Mouse (Mus musculus): Measurements from ENCODE around the gene Dmrta2. TPM values are rescaled to one million over a fixed set of nuclear protein-coding genes. Genes with fewer than 3 reads are reported as not detected.

Dmrta2 gene
- total and polyA plus RNA-seq, 2 experiments from 2014 or later, result 0.06 to 1.2 TPM

- no peak for DNase-seq (ENCODE audit: low spot score)
- H3K9me3 ChIP-seq (ENCODE audit: low read length), result no peaks in the 10 kb centered on the region
- H3K4me3 ChIP-seq (ENCODE audit: low read length), result no peak overlapping the region
- H3K9ac ChIP-seq (replicated peaks; ENCODE audit: low read length), result no peak overlapping the region
- peaks cover 71% of the 10 kb centered on the region for H3K27me3 ChIP-seq (ENCODE audit: insufficient read depth, low read length)
- no peak overlapping the region for H3K4me2 ChIP-seq (ENCODE audit: low read depth, low read length)
- no peaks in the 10 kb centered on the region for H3K4me1 ChIP-seq (ENCODE audit: insufficient read depth, low read length)
- no peak overlapping the region for H3K27ac ChIP-seq
- no peaks in the 10 kb centered on the region for H3K36me3 ChIP-seq (ENCODE audit: insufficient read depth, low read length)
- 5% methylated on average over 19 of the region's 20 CpGs for WGBS
- no peak for TF ChIP-seq CTCF (IDR thresholded peaks at IDR 0.05; ENCODE audit: low read depth)
- ATAC-seq, result no peak
These were observed 9.9 kb downstream of the Dmrta2 start for GRCm38 (mm10) chr4:109987560-109988362.

DNA sequence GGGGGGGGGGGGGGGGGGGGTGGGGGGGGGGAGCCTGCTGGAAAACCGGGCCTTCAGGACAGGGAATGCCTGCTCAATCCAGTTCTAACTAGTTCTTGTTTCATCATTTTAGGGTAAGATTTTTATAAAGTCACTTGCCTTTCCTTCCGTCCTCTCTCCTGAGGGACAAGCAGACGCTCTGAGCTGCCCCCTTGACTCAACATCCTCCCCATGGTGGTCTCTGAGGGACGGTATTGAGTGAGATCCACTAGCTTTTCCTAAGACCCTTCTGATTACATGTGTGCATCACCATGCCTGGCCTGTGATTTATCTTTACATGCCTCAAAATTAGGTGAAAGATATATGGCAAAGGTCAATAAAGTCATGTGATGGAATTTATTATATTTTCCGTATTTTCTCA, 10.6 kb downstream of the Dmrta2 start:
- no peaks in the 10 kb centered on the region for H3K4me1 ChIP-seq (ENCODE audit: insufficient read depth, low read length)
- 7% methylated on average over 5 of the region's 5 CpGs for WGBS
- no peaks in the 10 kb centered on the region for H3K36me3 ChIP-seq (ENCODE audit: insufficient read depth, low read length)
- no peak overlapping the region for H3K27ac ChIP-seq
- H3K9me3 ChIP-seq (ENCODE audit: low read length), result no peaks in the 10 kb centered on the region
- no peak overlapping the region for H3K4me3 ChIP-seq (ENCODE audit: low read length)
- no peak overlapping the region for H3K9ac ChIP-seq (replicated peaks; ENCODE audit: low read length)
- DNase-seq (ENCODE audit: low spot score) (no peak), ATAC-seq (no peak)
- H3K4me2 ChIP-seq (ENCODE audit: low read depth, low read length), result no peak overlapping the region
- no peak for TF ChIP-seq CTCF (IDR thresholded peaks at IDR 0.05; ENCODE audit: low read depth)
- H3K27me3 ChIP-seq (ENCODE audit: insufficient read depth, low read length), result peaks cover 69% of the 10 kb centered on the region

DNA sequence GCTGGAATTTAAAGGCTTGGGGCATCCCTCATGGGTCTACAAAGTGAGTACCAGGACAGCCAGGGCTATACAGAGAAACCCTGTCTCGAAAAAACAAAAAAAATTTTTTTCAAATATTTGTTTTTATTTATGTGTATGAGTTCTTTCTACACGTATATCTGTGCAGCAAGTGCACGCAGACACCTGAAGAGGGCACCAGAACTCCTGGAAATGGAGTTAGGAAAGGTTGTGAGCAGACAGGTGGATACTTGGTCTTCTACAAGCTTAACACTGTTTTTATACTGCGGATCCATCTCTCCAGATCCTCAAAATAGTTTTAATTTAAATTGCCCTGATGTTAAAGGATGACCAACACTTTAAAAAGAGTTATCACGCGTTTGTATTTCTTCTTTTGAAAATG, 11.4 kb downstream of the Dmrta2 start:
- Histone ChIP-seq H3K27ac (no peak overlapping the region), H3K4me2 (ENCODE audit: low read depth, low read length) (no peak overlapping the region), H3K4me1 (ENCODE audit: insufficient read depth, low read length) (no peaks in the 10 kb centered on the region), H3K36me3 (ENCODE audit: insufficient read depth, low read length) (no peaks in the 10 kb centered on the region), H3K27me3 (ENCODE audit: insufficient read depth, low read length) (peaks cover 64% of the 10 kb centered on the region), H3K9ac (replicated peaks; ENCODE audit: low read length) (no peak overlapping the region), H3K4me3 (ENCODE audit: low read length) (no peak overlapping the region), H3K9me3 (ENCODE audit: low read length) (no peaks in the 10 kb centered on the region)
- ATAC-seq (no peak), DNase-seq (ENCODE audit: low spot score) (no peak)
- TF ChIP-seq CTCF (IDR thresholded peaks at IDR 0.05; ENCODE audit: low read depth), result no peak
- WGBS, result 41% methylated on average over 6 of the region's 6 CpGs

DNA sequence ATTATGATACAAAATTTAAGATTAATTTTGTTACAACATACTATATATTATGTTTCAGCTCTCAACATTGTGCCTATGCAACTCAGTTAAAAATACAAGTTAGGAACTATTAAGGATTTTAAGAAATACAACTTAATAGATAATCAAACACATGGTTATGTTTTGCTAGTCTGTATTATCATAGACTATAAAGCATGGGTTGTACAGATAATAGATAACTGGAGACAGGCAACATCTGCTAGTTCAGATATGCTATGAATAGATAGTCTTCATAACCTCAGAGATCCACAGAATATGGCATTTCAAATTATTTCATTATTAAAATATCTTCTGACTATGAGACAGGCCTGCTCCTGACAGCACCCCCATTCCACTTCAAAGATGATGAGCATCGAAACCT, 28.2 kb downstream of the Dmrta2 start:
- ATAC-seq, result no peak
- WGBS, result 94% methylated on average over 1 of the region's 1 CpGs
- H3K4me2 ChIP-seq (ENCODE audit: low read depth, low read length), result no peak overlapping the region

DNA sequence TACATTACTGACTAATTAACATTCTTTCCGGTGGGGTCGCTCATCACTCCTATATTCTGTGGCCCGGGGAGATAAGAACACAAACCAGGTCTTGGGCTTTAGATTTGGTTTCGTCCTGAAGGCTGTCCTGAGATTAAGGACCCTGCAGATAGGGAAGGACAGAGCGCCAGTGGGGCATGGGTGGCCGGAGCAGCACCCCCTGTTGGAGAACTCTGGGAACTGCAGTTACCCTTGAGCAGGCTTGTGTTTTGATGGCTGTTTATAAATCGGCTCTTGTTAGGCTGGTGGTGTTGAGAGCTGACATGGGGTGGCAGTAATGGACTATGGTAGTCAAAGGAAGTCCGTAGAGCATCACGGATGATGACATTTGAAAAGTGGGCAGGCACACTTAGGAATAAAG, 41.3 kb downstream of the Dmrta2 start:
- no peaks in the 10 kb centered on the region for H3K27me3 ChIP-seq (ENCODE audit: insufficient read depth, low read length)
- no peaks in the 10 kb centered on the region for H3K4me1 ChIP-seq (ENCODE audit: insufficient read depth, low read length)
- H3K4me3 ChIP-seq (ENCODE audit: low read length), result no peak overlapping the region
- ATAC-seq (no peak), DNase-seq (ENCODE audit: low spot score) (no peak)
- H3K9me3 ChIP-seq (ENCODE audit: low read length), result no peaks in the 10 kb centered on the region
- no peak overlapping the region for H3K27ac ChIP-seq
- H3K9ac ChIP-seq (replicated peaks; ENCODE audit: low read length), result no peak overlapping the region
- no peaks in the 10 kb centered on the region for H3K36me3 ChIP-seq (ENCODE audit: insufficient read depth, low read length)
- peak; percentile 61 for TF ChIP-seq CTCF (IDR thresholded peaks at IDR 0.05; ENCODE audit: low read depth)
- no peak overlapping the region for H3K4me2 ChIP-seq (ENCODE audit: low read depth, low read length)
- WGBS, result 52% methylated on average over 9 of the region's 9 CpGs

More for the DNA sequence above, 28.2 kb downstream of the Dmrta2 start:
- no peak for TF ChIP-seq CTCF (IDR thresholded peaks at IDR 0.05; ENCODE audit: low read depth)
- Histone ChIP-seq H3K36me3 (ENCODE audit: insufficient read depth, low read length) (no peaks in the 10 kb centered on the region), H3K27me3 (ENCODE audit: insufficient read depth, low read length) (no peaks in the 10 kb centered on the region), H3K4me1 (ENCODE audit: insufficient read depth, low read length) (no peaks in the 10 kb centered on the region), H3K9me3 (ENCODE audit: low read length) (no peaks in the 10 kb centered on the region), H3K4me3 (ENCODE audit: low read length) (no peak overlapping the region), H3K9ac (replicated peaks; ENCODE audit: low read length) (no peak overlapping the region), H3K27ac (no peak overlapping the region)
- DNase-seq (ENCODE audit: low spot score), result no peak

DNA sequence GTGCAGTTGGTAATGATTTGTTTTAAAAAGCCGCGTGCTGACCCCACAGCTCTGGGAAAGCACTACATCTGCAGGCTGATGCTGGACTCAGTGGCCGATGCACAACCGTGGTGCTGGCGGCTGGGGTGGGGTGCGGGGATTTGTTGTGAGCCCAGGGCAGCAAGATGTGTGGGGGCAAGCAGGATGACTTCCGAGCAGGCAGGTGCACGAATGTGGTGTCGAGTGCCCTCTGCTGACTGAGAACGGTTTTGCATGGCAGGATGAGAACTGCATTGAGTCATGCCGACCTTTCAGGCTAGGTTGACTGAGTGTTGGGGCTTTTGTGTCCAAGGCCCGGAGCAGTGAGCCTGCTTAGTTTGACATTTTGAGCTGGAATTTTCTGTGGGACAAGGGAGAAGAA, 42.4 kb downstream of the Dmrta2 start:
- no peaks in the 10 kb centered on the region for H3K27me3 ChIP-seq (ENCODE audit: insufficient read depth, low read length)
- peak overlapping the region; percentile 58 for H3K4me2 ChIP-seq (ENCODE audit: low read depth, low read length)
- H3K9me3 ChIP-seq (ENCODE audit: low read length), result no peaks in the 10 kb centered on the region
- H3K36me3 ChIP-seq (ENCODE audit: insufficient read depth, low read length), result no peaks in the 10 kb centered on the region
- no peak overlapping the region for H3K27ac ChIP-seq
- 10% methylated on average over 12 of the region's 12 CpGs for WGBS
- peak overlapping the region; percentile 11; the same call in 1 of the 2 replicates for H3K4me3 ChIP-seq (ENCODE audit: low read length)
- H3K9ac ChIP-seq (replicated peaks; ENCODE audit: low read length), result no peak overlapping the region; the same call in 1 of the 2 replicates
- DNase-seq (ENCODE audit: low spot score) (peak; percentile 89), ATAC-seq (peak; percentile 69)
- no peaks in the 10 kb centered on the region for H3K4me1 ChIP-seq (ENCODE audit: insufficient read depth, low read length)
- peak; percentile 92 for TF ChIP-seq CTCF (IDR thresholded peaks at IDR 0.05; ENCODE audit: low read depth)
